Mouse (Mus musculus) lung, adult 2 months (tissue): ENCODE measurements around the gene Homer3.

Experiments used
- CTCF ChIP-seq: fragments of 200-500 bp; IDR thresholded peaks from 2 replicates; pipeline ENCODE4 v1.5.1; 2011; ENCODE audit warnings: mild to moderate bottlenecking, low read length, control low read depth; ENCODE audit not compliant: insufficient read depth
- POLR2A ChIP-seq: fragments of 200-500 bp; IDR thresholded peaks from 2 replicates; pipeline ENCODE4 v1.6.1; 2011; ENCODE audit warnings: low read depth, mild to moderate bottlenecking, control low read depth, low read length, borderline replicate concordance; ENCODE audit errors: extremely low read depth

GRCm38 (mm10) chr8:70330741-70331364, 48.2 kb downstream of the Homer3 start:
- TF ChIP-seq POLR2A (no peak), CTCF (no peak)
